Mouse (Mus musculus) megakaryocyte, embryonic 14.5 days (primary cell): ENCODE measurements at regions not wholly inside any gene's neighbourhood (a gene's known extent, or its start where the extent isn't known, plus 50 kb on each side); places are given as distances from the start of the nearest gene placed in this dataset.

ENCODE experiments used
- H3K27me3 ChIP-seq: replicated peaks from 2 replicates; pipeline ENCODE3; 2012; ENCODE audit warnings: inconsistent platforms
- H3K36me3 ChIP-seq: replicated peaks from 2 replicates; pipeline ENCODE3; 2012; ENCODE audit warnings: low read length, inconsistent platforms, mixed read lengths
- H3K4me1 ChIP-seq: 2 replicates; pipeline ENCODE4 v1.6.1; 2012; ENCODE audit warnings: inconsistent platforms
- H3K4me3 ChIP-seq: replicated peaks from 2 replicates; pipeline ENCODE3; 2012; ENCODE audit warnings: moderate library complexity, mild to moderate bottlenecking, inconsistent platforms
- H3K9me3 ChIP-seq: 2 replicates; pipeline ENCODE4 v1.6.1; 2012; ENCODE audit warnings: inconsistent platforms
- FLI1 ChIP-seq: IDR thresholded peaks from 2 replicates; pipeline ENCODE4 v1.6.1; 2012; ENCODE audit warnings: low read length, inconsistent platforms, mixed read lengths
- GATA1 ChIP-seq: IDR thresholded peaks from 3 replicates; pipeline ENCODE4 v1.6.1; 2012; ENCODE audit warnings: mixed read lengths, low read length, inconsistent platforms, borderline replicate concordance

DNA sequence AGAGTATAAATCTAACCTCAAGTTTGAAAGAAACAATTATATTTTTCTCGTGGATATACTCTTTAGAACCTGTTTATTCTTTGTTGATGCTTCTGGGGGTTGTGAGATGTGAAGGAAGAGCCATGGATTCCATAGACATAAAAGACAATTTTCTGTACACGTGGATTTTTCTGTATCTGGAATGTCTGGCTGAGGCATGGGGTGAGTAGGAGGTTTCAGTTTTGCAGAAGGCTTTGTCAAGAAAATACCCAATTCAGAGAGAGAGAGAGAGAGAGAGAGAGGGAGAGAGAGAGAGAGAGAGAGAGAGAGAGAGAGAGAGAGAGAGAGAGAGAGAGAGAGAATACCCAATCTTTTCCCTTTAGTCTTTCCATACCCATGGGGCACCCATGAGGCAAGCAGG lies 315.0 kb upstream of the Xylt1 start:
- peaks cover 8% of the 10 kb centered on the region for H3K9me3 ChIP-seq
- H3K27me3 ChIP-seq: no peaks in the 10 kb centered on the region
- no peak overlapping the region for H3K4me3 ChIP-seq
- TF ChIP-seq GATA1: no peak
- TF ChIP-seq FLI1: no peak
- no peaks in the 10 kb centered on the region for H3K36me3 ChIP-seq
- H3K4me1 ChIP-seq: no peaks in the 10 kb centered on the region

DNA sequence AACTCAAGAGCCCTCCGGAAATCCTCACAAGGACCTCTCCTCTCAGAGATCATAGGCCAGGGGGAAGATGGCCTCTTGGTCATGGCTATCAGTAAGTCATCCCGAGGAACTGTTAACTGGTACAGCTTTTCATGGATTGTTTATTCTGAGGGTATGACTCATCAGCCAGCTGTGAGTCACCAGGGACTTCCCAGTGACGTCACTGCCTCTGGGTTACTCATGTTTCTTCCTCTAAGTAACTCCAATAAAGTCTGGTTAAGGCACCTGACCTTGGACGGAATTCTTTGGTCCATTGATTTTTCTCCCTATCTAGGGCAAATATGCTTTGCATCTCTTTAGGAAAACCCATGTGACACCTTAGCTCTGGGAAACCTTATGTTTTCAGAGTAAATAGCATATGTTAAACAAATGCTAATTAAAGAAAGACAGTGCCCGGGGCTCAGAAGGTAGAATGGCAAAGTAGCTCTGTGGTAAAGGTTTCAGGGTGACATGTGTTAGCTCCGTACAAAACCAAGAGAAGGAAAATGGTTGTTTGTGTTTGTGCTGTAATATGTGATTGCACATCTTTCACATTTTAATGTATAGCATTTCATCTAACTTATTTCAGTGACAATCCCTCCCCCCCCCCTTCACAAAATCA lies 289.7 kb upstream of the Xylt1 start:
- 0 out of 2 replicates have a peak, but pooled peaks cover 8% of the 10 kb centered on the region for H3K9me3 ChIP-seq

DNA sequence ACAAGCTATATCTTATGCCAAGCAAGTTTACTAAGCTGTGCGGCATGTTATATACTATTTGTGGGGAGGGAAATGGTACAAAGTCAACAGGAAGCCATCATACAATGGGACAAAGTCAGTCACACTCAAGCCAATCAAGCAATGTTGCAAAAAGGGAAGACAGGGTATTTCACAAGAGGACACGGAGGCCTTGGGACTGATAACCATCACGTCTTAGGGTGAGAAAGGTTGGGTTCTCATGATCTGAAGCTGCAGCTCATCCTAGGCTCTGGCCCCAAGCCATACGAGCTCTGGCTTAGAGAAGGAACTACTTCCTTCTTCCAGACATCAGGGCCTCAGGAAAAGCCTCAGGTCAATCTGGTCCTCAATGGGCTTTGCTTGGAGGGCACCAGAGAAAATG lies 287.9 kb upstream of the Xylt1 start:
- Histone ChIP-seq H3K27me3 (no peaks in the 10 kb centered on the region), H3K4me3 (no peak overlapping the region), H3K9me3 (0 out of 2 replicates have a peak, but pooled peaks cover 8% of the 10 kb centered on the region), H3K4me1 (no peaks in the 10 kb centered on the region), H3K36me3 (no peaks in the 10 kb centered on the region)
- TF ChIP-seq FLI1: no peak
- no peak for TF ChIP-seq GATA1

More for the DNA sequence above, 289.7 kb upstream of the Xylt1 start:
- no peaks in the 10 kb centered on the region for H3K27me3 ChIP-seq
- TF ChIP-seq FLI1: no peak
- no peak for TF ChIP-seq GATA1
- no peaks in the 10 kb centered on the region for H3K36me3 ChIP-seq
- no peak overlapping the region for H3K4me3 ChIP-seq
- no peaks in the 10 kb centered on the region for H3K4me1 ChIP-seq

DNA sequence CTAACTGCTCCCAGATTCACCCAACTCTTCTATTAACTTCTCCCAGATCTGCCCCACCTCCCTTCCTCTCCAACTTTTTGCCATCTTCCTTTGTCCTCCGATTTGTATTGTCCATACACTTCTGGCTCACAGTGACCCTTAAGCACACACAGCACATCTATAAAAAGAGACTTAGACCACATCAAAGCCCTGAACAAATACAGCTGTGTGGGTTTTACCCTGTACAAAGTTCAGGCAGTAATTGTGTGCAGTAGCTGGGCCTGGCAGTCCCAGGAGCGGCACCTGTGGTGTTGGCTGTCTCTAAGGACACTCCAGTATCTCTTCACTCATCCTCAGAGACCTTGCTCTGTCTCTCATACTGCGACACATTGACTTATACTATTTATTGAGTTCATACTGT lies 283.2 kb upstream of the Xylt1 start:
- TF ChIP-seq FLI1: no peak
- no peak for TF ChIP-seq GATA1
- H3K4me1 ChIP-seq: no peaks in the 10 kb centered on the region
- no peak overlapping the region for H3K4me3 ChIP-seq
- H3K9me3 ChIP-seq: 0 out of 2 replicates have a peak, but pooled peaks cover 5% of the 10 kb centered on the region
- H3K27me3 ChIP-seq: no peaks in the 10 kb centered on the region
- H3K36me3 ChIP-seq: no peaks in the 10 kb centered on the region

DNA sequence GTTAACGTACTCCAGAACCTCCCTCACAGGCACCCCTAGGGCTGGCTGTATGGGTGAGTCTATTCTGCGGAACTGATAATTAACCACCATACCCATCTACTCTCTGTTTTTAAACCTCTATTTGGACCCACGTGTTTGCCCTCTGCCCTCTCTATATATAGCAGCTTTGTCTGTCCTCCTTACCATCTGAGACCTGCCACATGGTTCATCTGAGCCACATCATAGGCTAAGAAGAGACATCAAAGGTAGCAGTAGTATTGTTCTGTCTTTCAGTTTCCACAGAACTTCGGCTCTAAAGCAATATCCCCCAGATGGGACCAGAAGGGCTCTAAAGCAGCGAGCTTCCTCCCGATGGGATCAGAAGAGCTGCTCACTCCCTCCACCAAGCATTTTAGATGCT lies 281.7 kb upstream of the Xylt1 start:
- TF ChIP-seq GATA1: no peak
- TF ChIP-seq FLI1: no peak
- Histone ChIP-seq H3K9me3 (0 out of 2 replicates have a peak, but pooled peaks cover 8% of the 10 kb centered on the region), H3K36me3 (no peaks in the 10 kb centered on the region), H3K27me3 (no peaks in the 10 kb centered on the region), H3K4me3 (no peak overlapping the region), H3K4me1 (no peaks in the 10 kb centered on the region)

DNA sequence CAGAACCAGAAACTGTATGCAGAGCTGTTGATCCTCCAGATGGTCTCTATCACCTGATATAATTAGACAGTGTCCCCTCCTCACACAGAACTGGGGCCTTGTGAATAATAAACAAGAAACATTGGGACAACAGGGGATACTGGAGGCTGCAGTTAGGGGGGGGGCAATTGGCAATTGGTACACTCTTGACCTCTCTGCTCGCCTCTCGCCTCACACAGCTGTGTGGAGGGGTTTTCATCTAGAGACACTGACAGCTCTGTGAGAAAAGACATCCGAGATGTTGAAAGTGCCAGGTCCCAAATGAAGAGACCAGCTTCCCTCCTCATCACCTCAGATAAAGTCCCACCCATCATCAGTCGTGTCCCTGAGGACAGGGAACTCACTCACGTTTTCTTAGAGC lies 277.7 kb upstream of the Xylt1 start:
- Histone ChIP-seq H3K27me3 (no peaks in the 10 kb centered on the region), H3K4me3 (no peak overlapping the region), H3K9me3 (peaks cover 4% of the 10 kb centered on the region; the same call in 1 of the 2 replicates), H3K4me1 (no peaks in the 10 kb centered on the region), H3K36me3 (no peaks in the 10 kb centered on the region)
- no peak for TF ChIP-seq FLI1
- TF ChIP-seq GATA1: no peak

DNA sequence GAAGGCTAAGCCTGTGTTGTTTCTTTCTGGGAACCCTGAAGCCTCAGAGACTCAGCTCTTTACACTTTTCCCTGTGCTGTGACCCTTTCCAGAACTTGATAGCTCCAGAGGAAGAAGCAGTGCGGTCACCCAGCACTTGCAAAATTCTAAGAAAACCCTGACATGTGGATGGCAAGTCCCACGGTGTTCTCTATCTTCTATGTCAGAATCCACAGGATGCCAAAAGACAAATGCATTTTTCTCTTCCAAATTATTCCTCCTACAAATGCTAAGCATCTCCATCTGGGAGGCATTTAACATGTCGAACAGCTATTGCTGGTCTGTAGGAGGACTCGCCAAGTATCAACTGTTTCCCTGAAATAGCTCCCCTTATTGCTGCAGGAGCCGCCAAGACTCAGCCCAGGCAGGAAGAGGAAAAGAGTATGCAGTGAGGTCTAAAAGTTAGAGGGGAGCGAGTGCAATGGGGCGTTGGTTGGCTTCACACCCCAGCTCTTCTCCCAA lies 274.0 kb upstream of the Xylt1 start:
- no peaks in the 10 kb centered on the region for H3K27me3 ChIP-seq
- TF ChIP-seq GATA1 (no peak), FLI1 (no peak)
- H3K4me3 ChIP-seq: no peak overlapping the region
- no peaks in the 10 kb centered on the region for H3K36me3 ChIP-seq
- peaks cover 4% of the 10 kb centered on the region; the same call in 1 of the 2 replicates for H3K9me3 ChIP-seq
- H3K4me1 ChIP-seq: no peaks in the 10 kb centered on the region

DNA sequence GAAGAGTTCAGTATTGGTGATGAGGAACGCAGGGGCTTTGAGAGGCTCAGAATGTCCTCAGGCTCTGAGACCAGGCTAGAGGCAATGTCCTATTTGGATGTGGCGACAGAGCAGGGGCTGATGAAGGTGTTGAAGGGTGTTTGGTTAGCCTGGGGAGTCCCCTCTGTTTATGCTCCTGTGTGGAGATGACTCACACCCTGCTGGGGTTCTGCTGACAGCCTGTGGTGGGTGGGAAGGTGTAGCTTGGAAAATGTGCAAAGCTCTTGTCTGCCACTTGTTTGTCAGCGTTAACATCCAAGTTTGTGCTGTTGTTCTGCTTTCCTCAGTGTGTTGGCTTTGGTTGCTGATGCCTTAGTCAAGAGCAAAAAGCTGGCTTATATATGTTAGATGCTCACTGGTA lies 272.4 kb upstream of the Xylt1 start:
- Histone ChIP-seq H3K9me3 (peaks cover 4% of the 10 kb centered on the region; the same call in 1 of the 2 replicates), H3K36me3 (no peaks in the 10 kb centered on the region), H3K4me3 (no peak overlapping the region), H3K27me3 (no peaks in the 10 kb centered on the region), H3K4me1 (no peaks in the 10 kb centered on the region)
- no peak for TF ChIP-seq GATA1
- no peak for TF ChIP-seq FLI1

DNA sequence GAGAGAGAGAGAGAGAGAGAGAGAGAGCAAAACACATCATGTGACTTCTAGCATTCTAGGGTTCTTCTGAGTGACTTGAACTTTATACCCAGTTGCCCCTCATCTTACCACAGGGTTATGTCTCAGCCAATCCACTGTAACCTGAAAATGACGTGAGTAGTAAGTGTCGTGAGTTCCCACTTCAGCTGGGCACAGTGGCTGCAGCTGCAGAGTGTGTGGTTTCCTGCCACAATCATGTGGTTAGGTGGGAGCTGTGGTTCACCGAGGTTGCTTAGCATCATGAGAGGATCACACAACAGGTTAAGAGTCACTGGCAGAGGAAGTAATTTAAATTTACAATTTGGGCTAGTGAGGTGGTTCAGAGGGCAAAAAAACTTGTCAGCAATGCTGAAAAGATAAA lies 253.1 kb upstream of the Xylt1 start:
- Histone ChIP-seq H3K36me3 (no peaks in the 10 kb centered on the region), H3K27me3 (no peaks in the 10 kb centered on the region), H3K4me1 (no peaks in the 10 kb centered on the region), H3K9me3 (peaks cover 19% of the 10 kb centered on the region; the same call in 1 of the 2 replicates), H3K4me3 (no peak overlapping the region)
- TF ChIP-seq FLI1: no peak
- TF ChIP-seq GATA1: no peak

DNA sequence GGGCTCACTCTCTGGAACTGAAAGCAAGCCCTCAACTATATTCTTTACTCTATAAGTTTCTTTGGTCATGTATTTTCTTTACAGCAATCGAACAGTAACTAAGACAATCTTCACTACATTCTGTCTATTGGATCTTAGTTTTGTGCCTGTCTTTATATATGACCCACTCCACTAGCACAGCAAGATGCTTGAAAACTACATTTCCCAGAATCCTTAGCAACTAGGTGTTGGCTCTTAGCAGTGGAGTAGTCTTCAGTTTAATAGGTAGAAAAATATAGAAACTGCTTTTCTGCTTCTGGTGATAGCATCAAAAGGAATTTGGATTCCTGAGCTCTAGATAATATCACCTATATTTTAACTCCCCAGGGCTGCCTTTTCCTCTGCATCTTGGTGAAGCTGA lies 245.9 kb upstream of the Xylt1 start:
- Histone ChIP-seq H3K4me1 (no peaks in the 10 kb centered on the region), H3K36me3 (no peaks in the 10 kb centered on the region), H3K27me3 (no peaks in the 10 kb centered on the region), H3K9me3 (peaks cover 34% of the 10 kb centered on the region), H3K4me3 (no peak overlapping the region)
- TF ChIP-seq FLI1 (no peak), GATA1 (no peak)
